Mouse (Mus musculus): ENCODE data around the gene Map4k1.

DNA sequence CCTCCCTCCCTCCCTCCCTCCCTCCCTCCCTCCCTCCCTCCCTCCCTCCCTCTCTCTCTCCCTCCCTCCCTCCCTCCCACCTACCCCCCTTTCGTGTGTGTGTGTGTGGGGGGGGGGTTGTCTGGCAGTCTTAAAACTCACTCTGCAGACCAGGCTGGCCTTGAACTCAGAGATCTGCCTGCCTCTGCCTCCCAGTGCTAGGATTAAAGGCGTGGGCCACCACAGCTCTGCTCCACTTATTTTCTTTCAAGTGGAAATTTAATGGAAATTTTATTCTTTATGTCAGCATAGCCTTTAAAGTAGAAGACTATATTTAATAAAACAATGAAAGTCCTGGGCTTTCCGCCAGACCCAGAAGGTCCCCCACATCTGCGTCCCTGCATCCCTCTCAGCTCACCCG lies 15.7 kb upstream of the Map4k1 start:
- TF ChIP-seq GATA2 (IDR thresholded peaks at IDR 0.05; ENCODE audit: borderline replicate concordance, low read depth, low read length): no peak
- no peak for TF ChIP-seq TAL1 (conservative IDR thresholded peaks at IDR 0.05; ENCODE audit: low read depth, low read length)

Measured in G1E (cell line).